Mouse (Mus musculus) G1E (cell line): ENCODE data around the gene Hoxa11. TPM values are rescaled to one million over a fixed set of nuclear protein-coding genes. Genes with fewer than 3 reads are reported as not detected.

Experiments used
- ATAC-seq: 2 replicates; pipeline ENCODE4 v1.8.0; 2016; ENCODE audit warnings: mild to moderate bottlenecking; ENCODE audit not compliant: insufficient number of reproducible peaks, poor library complexity, low FRiP score, severe bottlenecking; ENCODE audit errors: extremely low read depth
- DNase-seq: peaks from one replicate; pipeline ENCODE4 v3.0.0; 2012; ENCODE audit warnings: low spot score
- H3K27me3 ChIP-seq: 2 replicates; pipeline ENCODE4 v1.6.1; 2012; ENCODE audit warnings: mild to moderate bottlenecking, low read length, inconsistent platforms; ENCODE audit not compliant: insufficient read depth
- H3K36me3 ChIP-seq: replicated peaks from 2 replicates; pipeline ENCODE3; 2012; ENCODE audit warnings: mild to moderate bottlenecking, inconsistent platforms
- H3K4me1 ChIP-seq: 2 replicates; pipeline ENCODE4 v1.6.1; 2012; ENCODE audit warnings: low read depth, low read length, inconsistent platforms, mixed read lengths; ENCODE audit not compliant: insufficient read depth
- H3K4me3 ChIP-seq: 2 replicates; pipeline ENCODE4 v1.5.1; 2012; ENCODE audit warnings: low read depth, mild to moderate bottlenecking, inconsistent platforms, low read length, moderate library complexity, mixed read lengths
- H3K9me3 ChIP-seq: replicated peaks from 2 replicates; pipeline ENCODE4 v1.6.1; 2012; ENCODE audit warnings: inconsistent platforms
- CTCF ChIP-seq: IDR thresholded peaks from 2 replicates; pipeline ENCODE4 v1.5.1; 2012; ENCODE audit warnings: low read depth, low read length, inconsistent platforms, mixed read lengths
- GATA1 ChIP-seq: IDR thresholded peaks from 2 replicates; pipeline ENCODE4 v1.6.1; 2012; ENCODE audit warnings: borderline replicate concordance, low read length, inconsistent platforms, mixed read lengths
- GATA2 ChIP-seq: IDR thresholded peaks from 2 replicates; pipeline ENCODE4 v1.6.1; 2012; ENCODE audit warnings: low read depth, low read length, inconsistent platforms, borderline replicate concordance
- POLR2AphosphoS5 ChIP-seq: IDR thresholded peaks from 2 replicates; pipeline ENCODE4 v1.6.1; 2012; ENCODE audit warnings: low read depth, low read length, inconsistent platforms; ENCODE audit not compliant: insufficient replicate concordance
- TAL1 ChIP-seq: conservative IDR thresholded peaks from 2 replicates; pipeline ENCODE4 v1.6.1; 2012; ENCODE audit warnings: low read depth, low read length, inconsistent platforms, mixed read lengths
- polyA plus RNA-seq: library from polyadenylated mRNA; stranded (reverse); fragments of >175 nt; gene quantifications from 2 replicates; pipeline ENCODE4 v1.2.3, GENCODE M21; 2012
- total RNA-seq, 2 experiments: library from RNA; stranded (forward) in 1 of 2; stranded (reverse) in 1 of 2; fragments of 200-1000 nt in 1 of 2; fragments of >200 nt in 1 of 2; fragmentation: Nextera tagmentation in 1 of 2; gene quantifications; 2 replicates each; pipeline ENCODE4 v1.2.3; 2014 to 2017

Hoxa11 gene
- total and polyA plus RNA-seq, 3 experiments, result not detected

GRCm38 (mm10) chr6:52267221-52267620 is 21.6 kb upstream of the Hoxa11 start:
- H3K4me3 ChIP-seq, result no peak overlapping the region

DNA sequence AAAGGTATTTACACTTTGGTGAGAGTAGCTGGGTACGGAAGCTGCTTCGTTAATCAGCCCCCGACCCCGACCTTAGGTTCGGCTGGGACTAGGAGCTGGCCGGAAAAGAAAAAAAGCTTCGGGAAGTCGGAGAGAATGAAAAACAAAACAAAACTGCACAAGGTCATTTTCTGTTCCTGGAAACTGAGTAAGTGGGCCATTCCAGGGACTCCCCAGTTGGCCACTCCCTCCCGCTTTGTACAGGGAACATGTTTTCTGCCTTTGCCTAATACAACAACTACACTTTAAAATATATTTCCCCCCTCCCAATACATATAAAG is 21.0 kb upstream of the Hoxa11 start:
- Histone ChIP-seq H3K36me3 (no peaks in the 10 kb centered on the region), H3K4me1 (no peaks in the 10 kb centered on the region), H3K4me3 (no peak overlapping the region), H3K27me3 (peaks cover 35% of the 10 kb centered on the region), H3K9me3 (no peaks in the 10 kb centered on the region)
- no peak for DNase-seq
- no peak for ATAC-seq
- no peak for TF ChIP-seq CTCF
- no peak for TF ChIP-seq TAL1
- no peak for TF ChIP-seq GATA1
- no peak for TF ChIP-seq POLR2AphosphoS5
- TF ChIP-seq GATA2, result no peak

More at GRCm38 (mm10) chr6:52267221-52267620, 21.6 kb upstream of the Hoxa11 start:
- Histone ChIP-seq H3K27me3 (peaks cover 35% of the 10 kb centered on the region), H3K9me3 (no peaks in the 10 kb centered on the region), H3K36me3 (no peaks in the 10 kb centered on the region), H3K4me1 (no peaks in the 10 kb centered on the region)
- no peak for TF ChIP-seq POLR2AphosphoS5
- no peak for TF ChIP-seq GATA2
- no peak for TF ChIP-seq GATA1
- TF ChIP-seq CTCF, result no peak
- no peak for TF ChIP-seq TAL1
- DNase-seq (no peak), ATAC-seq (no peak)

GRCm38 (mm10) chr6:52265913-52266665 is 20.5 kb upstream of the Hoxa11 start:
- H3K36me3 ChIP-seq, result no peaks in the 10 kb centered on the region

GRCm38 (mm10) chr6:52265306-52265912 is 19.8 kb upstream of the Hoxa11 start:
- TF ChIP-seq GATA1, result no peak
- no peak for TF ChIP-seq TAL1
- no peak for TF ChIP-seq CTCF
- no peak for TF ChIP-seq POLR2AphosphoS5
- no peak for TF ChIP-seq GATA2
- Histone ChIP-seq H3K36me3 (no peaks in the 10 kb centered on the region), H3K4me3 (no peak overlapping the region), H3K9me3 (peaks cover 5% of the 10 kb centered on the region), H3K27me3 (peaks cover 35% of the 10 kb centered on the region), H3K4me1 (no peaks in the 10 kb centered on the region)
- no peak for DNase-seq
- ATAC-seq, result no peak

More at GRCm38 (mm10) chr6:52265913-52266665, 20.5 kb upstream of the Hoxa11 start:
- no peaks in the 10 kb centered on the region for H3K4me1 ChIP-seq
- peaks cover 1% of the 10 kb centered on the region; the same call in 1 of the 2 replicates for H3K9me3 ChIP-seq
- ATAC-seq (no peak), DNase-seq (no peak)
- peaks cover 35% of the 10 kb centered on the region for H3K27me3 ChIP-seq
- no peak overlapping the region for H3K4me3 ChIP-seq
- TF ChIP-seq CTCF (no peak), GATA1 (no peak), TAL1 (no peak), POLR2AphosphoS5 (no peak), GATA2 (no peak)

- H3K4me1 ChIP-seq, result no peaks in the 10 kb centered on the region
- TF ChIP-seq CTCF (no peak), POLR2AphosphoS5 (no peak), GATA1 (no peak), TAL1 (no peak), GATA2 (no peak)
- peaks cover 32% of the 10 kb centered on the region for H3K27me3 ChIP-seq
- no peak for DNase-seq
- peaks cover 12% of the 10 kb centered on the region for H3K9me3 ChIP-seq
- H3K4me3 ChIP-seq, result no peak overlapping the region
- no peak for ATAC-seq
- H3K36me3 ChIP-seq, result no peaks in the 10 kb centered on the region
These were observed 18.6 kb upstream of the Hoxa11 start for GRCm38 (mm10) chr6:52264106-52264790.

GRCm38 (mm10) chr6:52263321-52263585 is 17.6 kb upstream of the Hoxa11 start:
- Histone ChIP-seq H3K4me1 (no peaks in the 10 kb centered on the region), H3K36me3 (no peaks in the 10 kb centered on the region), H3K27me3 (peaks cover 30% of the 10 kb centered on the region), H3K9me3 (peaks cover 12% of the 10 kb centered on the region), H3K4me3 (no peak overlapping the region)
- ATAC-seq, result no peak
- no peak for DNase-seq
- TF ChIP-seq GATA2, result no peak
- TF ChIP-seq POLR2AphosphoS5, result no peak
- TF ChIP-seq TAL1, result no peak
- no peak for TF ChIP-seq CTCF
- TF ChIP-seq GATA1, result no peak
